Mouse (Mus musculus): ENCODE data around the gene Rasgrp3. TPM values are rescaled to one million over a fixed set of nuclear protein-coding genes. Genes with fewer than 3 reads are reported as not detected.

Rasgrp3 gene
- polyA plus RNA-seq, 1 experiment from 2014 or later, result 5.4 TPM

GRCm38 (mm10) chr17:75575608-75576007 is 139.9 kb downstream of the Rasgrp3 start:
- ATAC-seq (replicated peaks), result no peak
- Histone ChIP-seq H3K9ac (no peak overlapping the region), H3K36me3 (replicated peaks) (no peaks in the 10 kb centered on the region), H3K27me3 (replicated peaks) (no peaks in the 10 kb centered on the region), H3K4me2 (no peak overlapping the region), H3K4me1 (no peaks in the 10 kb centered on the region), H3K9me3 (no peaks in the 10 kb centered on the region), H3K27ac (no peak overlapping the region), H3K4me3 (no peak overlapping the region)
- WGBS, result 77% methylated on average over 7 of the region's 7 CpGs

Other genes starting within 250 kb of the Rasgrp3 start
- gene Fam98a, start 116.0 kb downstream of the Rasgrp3 start, polyA plus RNA-seq (2015; fragmentation: Nextera tagmentation; extraction: Ambion mirVana), result 24.9 and 27.3 TPM in 2 replicates

Data from midbrain, embryonic 15.5 days (tissue).